Mouse (Mus musculus): ENCODE results near the gene Adamts18. TPM values are rescaled to one million over a fixed set of nuclear protein-coding genes. Genes with fewer than 3 reads are reported as not detected.

Gene Adamts18
- polyA plus RNA-seq, 1 experiment from 2014 or later, result 0.90 TPM

- Histone ChIP-seq H3K27ac (replicated peaks) (no peak overlapping the region), H3K36me3 (ENCODE audit: control insufficient read depth, insufficient read depth, low read length) (no peaks in the 10 kb centered on the region), H3K9me3 (ENCODE audit: control insufficient read depth, low read length) (no peaks in the 10 kb centered on the region), H3K4me2 (replicated peaks; ENCODE audit: low read depth) (no peak overlapping the region), H3K27me3 (ENCODE audit: control insufficient read depth, insufficient read depth, low read length) (no peaks in the 10 kb centered on the region), H3K9ac (ENCODE audit: low read length) (no peak overlapping the region), H3K4me1 (replicated peaks; ENCODE audit: control insufficient read depth, insufficient read depth) (no peaks in the 10 kb centered on the region), H3K4me3 (ENCODE audit: low read depth, low read length) (no peak overlapping the region)
- TF ChIP-seq EP300 (optimal IDR thresholded peaks at IDR 0.05) (no peak), CTCF (IDR thresholded peaks at IDR 0.05; ENCODE audit: low read depth) (no peak)
- DNase-seq (ENCODE audit: low spot score) (no peak), ATAC-seq (ENCODE audit: low FRiP score, low TSS enrichment) (no peak)
- WGBS, result 44% methylated on average over 10 of the region's 10 CpGs
These were observed 84.8 kb downstream of the Adamts18 start for GRCm38 (mm10) chr8:113763592-113764355.

DNA sequence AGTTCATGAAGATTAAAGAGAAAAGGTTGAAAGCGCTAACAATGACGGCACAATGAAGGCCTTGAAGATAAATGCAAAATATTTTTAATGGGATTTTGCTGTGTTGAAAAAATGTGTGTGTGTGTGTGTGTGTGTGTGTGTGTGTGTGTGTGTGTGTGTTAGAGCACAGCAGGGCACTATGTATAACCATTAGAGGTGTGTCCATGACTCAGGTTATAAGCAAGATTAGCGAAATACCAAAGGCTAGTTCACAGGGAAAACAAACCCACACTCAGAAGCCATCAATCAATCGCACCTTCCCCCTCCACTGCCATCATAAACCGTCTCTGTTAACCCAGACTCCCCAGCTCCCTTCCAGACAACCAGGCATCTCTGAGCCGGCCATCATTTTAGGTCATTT, 86.4 kb downstream of the Adamts18 start:
- ATAC-seq (ENCODE audit: low FRiP score, low TSS enrichment) (no peak), DNase-seq (ENCODE audit: low spot score) (no peak)
- H3K27me3 ChIP-seq (ENCODE audit: control insufficient read depth, insufficient read depth, low read length), result no peaks in the 10 kb centered on the region
- H3K4me3 ChIP-seq (ENCODE audit: low read depth, low read length), result no peak overlapping the region
- H3K9ac ChIP-seq (ENCODE audit: low read length), result no peak overlapping the region
- H3K4me1 ChIP-seq (replicated peaks; ENCODE audit: control insufficient read depth, insufficient read depth), result no peaks in the 10 kb centered on the region
- WGBS, result 40% methylated on average over 6 of the region's 6 CpGs
- no peak overlapping the region for H3K4me2 ChIP-seq (replicated peaks; ENCODE audit: low read depth)
- no peaks in the 10 kb centered on the region for H3K36me3 ChIP-seq (ENCODE audit: control insufficient read depth, insufficient read depth, low read length)
- H3K27ac ChIP-seq (replicated peaks), result no peak overlapping the region
- no peaks in the 10 kb centered on the region for H3K9me3 ChIP-seq (ENCODE audit: control insufficient read depth, low read length)
- no peak for TF ChIP-seq CTCF (IDR thresholded peaks at IDR 0.05; ENCODE audit: low read depth)
- TF ChIP-seq EP300 (optimal IDR thresholded peaks at IDR 0.05), result no peak

GRCm38 (mm10) chr8:113755866-113756265, 92.7 kb downstream of the Adamts18 start:
- no peaks in the 10 kb centered on the region for H3K36me3 ChIP-seq (ENCODE audit: control insufficient read depth, insufficient read depth, low read length)
- H3K27me3 ChIP-seq (ENCODE audit: control insufficient read depth, insufficient read depth, low read length), result no peaks in the 10 kb centered on the region
- no peak for ATAC-seq (ENCODE audit: low FRiP score, low TSS enrichment)
- H3K4me1 ChIP-seq (replicated peaks; ENCODE audit: control insufficient read depth, insufficient read depth), result no peaks in the 10 kb centered on the region
- no peak for TF ChIP-seq CTCF (IDR thresholded peaks at IDR 0.05; ENCODE audit: low read depth)
- no peak for TF ChIP-seq EP300 (optimal IDR thresholded peaks at IDR 0.05)
- WGBS, result 29% methylated on average over 5 of the region's 5 CpGs
- no peak overlapping the region for H3K4me2 ChIP-seq (replicated peaks; ENCODE audit: low read depth)
- H3K9ac ChIP-seq (ENCODE audit: low read length), result no peak overlapping the region
- H3K27ac ChIP-seq (replicated peaks), result no peak overlapping the region
- DNase-seq (ENCODE audit: low spot score), result no peak
- no peaks in the 10 kb centered on the region for H3K9me3 ChIP-seq (ENCODE audit: control insufficient read depth, low read length)
- H3K4me3 ChIP-seq (ENCODE audit: low read depth, low read length), result no peak overlapping the region

GRCm38 (mm10) chr8:113753153-113753552, 95.4 kb downstream of the Adamts18 start:
- Histone ChIP-seq H3K4me3 (ENCODE audit: low read depth, low read length) (no peak overlapping the region), H3K4me2 (replicated peaks; ENCODE audit: low read depth) (no peak overlapping the region), H3K27me3 (ENCODE audit: control insufficient read depth, insufficient read depth, low read length) (no peaks in the 10 kb centered on the region), H3K27ac (replicated peaks) (no peak overlapping the region), H3K36me3 (ENCODE audit: control insufficient read depth, insufficient read depth, low read length) (no peaks in the 10 kb centered on the region), H3K4me1 (replicated peaks; ENCODE audit: control insufficient read depth, insufficient read depth) (no peaks in the 10 kb centered on the region), H3K9me3 (ENCODE audit: control insufficient read depth, low read length) (no peaks in the 10 kb centered on the region), H3K9ac (ENCODE audit: low read length) (no peak overlapping the region)
- TF ChIP-seq EP300 (optimal IDR thresholded peaks at IDR 0.05) (no peak), CTCF (IDR thresholded peaks at IDR 0.05; ENCODE audit: low read depth) (no peak)
- WGBS, result 83% methylated on average over 2 of the region's 2 CpGs
- ATAC-seq (ENCODE audit: low FRiP score, low TSS enrichment), result no peak
- DNase-seq (ENCODE audit: low spot score), result no peak

DNA sequence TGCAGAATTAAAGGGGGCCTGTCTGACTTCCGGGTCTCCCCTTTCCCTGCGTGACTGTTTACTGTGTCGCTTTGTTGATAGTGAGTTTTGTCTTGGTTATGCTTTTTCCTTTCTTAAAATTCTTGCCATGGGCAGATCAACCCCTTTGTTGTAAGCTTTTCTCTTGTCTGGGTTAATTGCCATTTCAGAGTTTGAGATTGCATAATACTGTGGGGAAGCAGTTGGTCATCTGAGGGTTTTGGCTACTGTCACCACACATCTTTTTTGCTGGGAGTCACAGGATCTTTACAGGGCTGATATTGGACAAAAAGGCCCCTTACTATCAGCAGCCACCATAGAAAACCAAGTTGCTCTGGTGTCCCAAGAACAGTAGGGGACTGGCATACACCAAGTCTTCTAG, 96.2 kb downstream of the Adamts18 start:
- ATAC-seq (ENCODE audit: low FRiP score, low TSS enrichment) (no peak), DNase-seq (ENCODE audit: low spot score) (no peak)
- 68% methylated on average over 3 of the region's 3 CpGs for WGBS
- H3K9ac ChIP-seq (ENCODE audit: low read length), result no peak overlapping the region
- no peaks in the 10 kb centered on the region for H3K27me3 ChIP-seq (ENCODE audit: control insufficient read depth, insufficient read depth, low read length)
- no peaks in the 10 kb centered on the region for H3K36me3 ChIP-seq (ENCODE audit: control insufficient read depth, insufficient read depth, low read length)
- TF ChIP-seq CTCF (IDR thresholded peaks at IDR 0.05; ENCODE audit: low read depth) (no peak), EP300 (optimal IDR thresholded peaks at IDR 0.05) (no peak)
- no peak overlapping the region for H3K4me3 ChIP-seq (ENCODE audit: low read depth, low read length)
- no peaks in the 10 kb centered on the region for H3K9me3 ChIP-seq (ENCODE audit: control insufficient read depth, low read length)
- H3K4me1 ChIP-seq (replicated peaks; ENCODE audit: control insufficient read depth, insufficient read depth), result no peaks in the 10 kb centered on the region
- no peak overlapping the region for H3K27ac ChIP-seq (replicated peaks)
- H3K4me2 ChIP-seq (replicated peaks; ENCODE audit: low read depth), result no peak overlapping the region

- Histone ChIP-seq H3K4me3 (ENCODE audit: low read depth, low read length) (no peak overlapping the region), H3K4me2 (replicated peaks; ENCODE audit: low read depth) (no peak overlapping the region), H3K27me3 (ENCODE audit: control insufficient read depth, insufficient read depth, low read length) (no peaks in the 10 kb centered on the region), H3K4me1 (replicated peaks; ENCODE audit: control insufficient read depth, insufficient read depth) (no peaks in the 10 kb centered on the region), H3K9me3 (ENCODE audit: control insufficient read depth, low read length) (no peaks in the 10 kb centered on the region), H3K9ac (ENCODE audit: low read length) (no peak overlapping the region), H3K27ac (replicated peaks) (no peak overlapping the region), H3K36me3 (ENCODE audit: control insufficient read depth, insufficient read depth, low read length) (no peaks in the 10 kb centered on the region)
- ATAC-seq (ENCODE audit: low FRiP score, low TSS enrichment) (no peak), DNase-seq (ENCODE audit: low spot score) (no peak)
- 73% methylated on average over 9 of the region's 9 CpGs for WGBS
- no peak for TF ChIP-seq EP300 (optimal IDR thresholded peaks at IDR 0.05)
- no peak for TF ChIP-seq CTCF (IDR thresholded peaks at IDR 0.05; ENCODE audit: low read depth)
These were observed 113.0 kb downstream of the Adamts18 start for GRCm38 (mm10) chr8:113735496-113736060.

All from stomach, postnatal 0 days (tissue).